Mouse (Mus musculus): ENCODE measurements around the gene Sct.

DNA sequence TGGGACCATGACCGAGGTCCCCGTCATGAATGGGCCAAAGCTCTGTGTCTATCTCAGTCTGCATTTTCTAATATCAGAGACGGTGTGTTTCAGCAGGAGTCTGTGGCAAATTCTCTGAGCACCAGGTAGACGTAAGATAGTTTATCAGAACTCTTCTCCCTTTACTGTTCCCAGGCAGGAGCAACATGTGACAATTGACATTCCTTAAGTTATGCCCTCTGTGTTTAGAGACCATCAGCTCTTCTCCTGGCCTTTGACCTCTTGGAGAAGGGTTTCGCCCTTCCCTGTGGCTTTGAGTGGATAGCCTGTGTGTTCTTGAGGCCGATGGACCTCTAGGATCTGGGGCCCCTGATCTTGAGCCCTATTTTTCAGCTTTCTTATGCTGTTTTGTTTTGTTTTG is 49.2 kb downstream of the Sct start:
- TF ChIP-seq POLR2A (IDR thresholded peaks at IDR 0.05; ENCODE audit: insufficient read length, low read depth), result no peak
- no peak for TF ChIP-seq REST (IDR thresholded peaks at IDR 0.05; ENCODE audit: insufficient read depth, insufficient read length)
- TF ChIP-seq POLR2AphosphoS2 (IDR thresholded peaks at IDR 0.05; ENCODE audit: insufficient read length, low read depth), result no peak
- TF ChIP-seq TCF12 (IDR thresholded peaks at IDR 0.05; ENCODE audit: insufficient read depth, poor library complexity, severe bottlenecking), result no peak
- TF ChIP-seq E2F4 (IDR thresholded peaks at IDR 0.05; ENCODE audit: insufficient read depth), result no peak
- TF ChIP-seq MYOG (IDR thresholded peaks at IDR 0.05; ENCODE audit: control insufficient read depth in 1 of 3, insufficient read depth in 1 of 3, insufficient read length in 2 of 3, low read depth in 2 of 3), result no peak
- TF ChIP-seq USF1 (IDR thresholded peaks at IDR 0.05; ENCODE audit: low read depth), result no peak

Data from myocyte (in vitro differentiated cells).